Mouse (Mus musculus) forebrain, embryonic 13.5 days (tissue): ENCODE data around the gene Aipl1. TPM values are rescaled to one million over a fixed set of nuclear protein-coding genes. Genes with fewer than 3 reads are reported as not detected.

ENCODE experiments used
- ATAC-seq: fragments of 200-750 bp; cut with Nextera tagmentation; 2 replicates; pipeline ENCODE4 v1.8.0; 2017
- H3K27ac ChIP-seq: fragments of 300-500 bp; sonication (generic); 2 replicates; pipeline ENCODE4 v1.5.1; 2015; ENCODE audit warnings: inconsistent platforms, mild to moderate bottlenecking, moderate library complexity
- H3K27me3 ChIP-seq: fragments of 300-500 bp; sonication (generic); 2 replicates; pipeline ENCODE4 v1.6.1; 2015; ENCODE audit warnings: mild to moderate bottlenecking, inconsistent platforms
- H3K36me3 ChIP-seq: fragments of 300-500 bp; sonication (generic); 2 replicates; pipeline ENCODE4 v1.6.1; 2015; ENCODE audit warnings: mild to moderate bottlenecking, inconsistent platforms; ENCODE audit not compliant: poor library complexity, severe bottlenecking
- H3K4me1 ChIP-seq: fragments of 300-500 bp; sonication (generic); 2 replicates; pipeline ENCODE4 v1.6.1; 2015; ENCODE audit warnings: inconsistent platforms
- H3K4me2 ChIP-seq: fragments of 300-500 bp; sonication (generic); 2 replicates; pipeline ENCODE4 v1.6.1; 2015; ENCODE audit warnings: inconsistent platforms, mild to moderate bottlenecking, moderate library complexity
- H3K4me3 ChIP-seq: fragments of 300-500 bp; sonication (generic); 2 replicates; pipeline ENCODE4 v1.5.1; 2015; ENCODE audit warnings: mild to moderate bottlenecking, inconsistent platforms
- H3K9ac ChIP-seq: fragments of 300-500 bp; sonication (generic); 2 replicates; pipeline ENCODE4 v1.6.1; 2015; ENCODE audit warnings: mild to moderate bottlenecking, inconsistent platforms
- H3K9me3 ChIP-seq: fragments of 300-500 bp; sonication (generic); replicated peaks from 2 replicates; pipeline ENCODE4 v1.6.1; 2016; ENCODE audit warnings: inconsistent platforms
- WGBS: fragments of 180-500 bp; shearing (Covaris S2); methylation state at CpG from one replicate; pipeline ENCODE4 v1.1.7; 2015; 5-methylcytosine and 5-hydroxymethylcytosine counted together
- polyA plus RNA-seq: library from polyadenylated mRNA; unstranded; fragments of >200 nt; fragmentation: Nextera tagmentation; extraction: Ambion mirVana; gene quantifications from 2 replicates; pipeline ENCODE4 v1.2.1, GENCODE M21; 2015

Aipl1 gene
- polyA plus RNA-seq, 1 experiment from 2014 or later = 0.23 TPM

DNA sequence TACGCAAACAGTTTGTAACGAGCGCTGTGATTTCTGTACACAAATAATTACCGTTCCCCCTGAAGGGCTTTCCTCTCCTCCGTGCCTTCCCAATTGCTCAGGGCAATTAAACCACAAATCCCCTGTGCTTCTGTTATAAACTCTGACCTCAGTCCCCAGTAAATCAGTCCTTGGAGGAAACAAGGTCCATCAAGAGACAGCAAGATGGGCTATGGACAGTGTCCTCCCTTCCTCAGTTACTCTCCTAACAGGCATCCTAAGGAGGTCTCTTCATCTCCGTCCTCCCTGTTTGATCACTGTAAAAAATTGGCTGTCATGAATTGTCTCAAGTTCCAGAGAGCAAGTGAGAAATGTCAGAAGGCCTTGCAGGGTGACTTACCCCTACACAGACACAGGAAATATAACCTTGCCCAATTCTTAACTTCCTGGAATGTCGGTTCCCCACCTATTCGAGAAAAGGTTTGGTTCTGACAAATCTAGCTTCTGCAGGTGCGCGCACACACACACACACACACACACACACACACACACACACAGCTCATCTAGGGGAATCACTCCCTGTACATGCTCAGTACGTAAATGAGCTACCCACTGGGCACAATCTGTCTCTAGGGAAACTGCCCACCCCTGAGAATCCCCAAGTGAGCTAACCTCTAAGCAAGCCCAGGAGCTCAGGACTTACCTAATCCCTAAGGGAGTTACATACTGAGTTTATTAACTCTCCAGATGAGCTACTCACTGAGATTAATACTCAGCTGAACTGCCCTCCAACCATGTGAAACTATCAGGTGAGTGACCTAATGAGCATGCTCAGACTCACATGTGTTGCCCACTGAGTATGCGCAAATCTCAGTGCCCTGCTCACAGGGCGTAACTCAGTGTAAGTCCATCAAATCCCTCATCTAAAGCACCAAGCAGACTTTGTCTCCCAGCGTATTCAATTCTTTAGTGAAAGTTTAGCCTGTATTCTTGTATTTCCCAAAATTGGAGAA is 49.9 kb downstream of the Aipl1 start:
- no peaks in the 10 kb centered on the region for H3K27me3 ChIP-seq
- no peaks in the 10 kb centered on the region for H3K36me3 ChIP-seq
- no peak overlapping the region for H3K4me3 ChIP-seq
- no peak overlapping the region for H3K4me2 ChIP-seq
- H3K4me1 ChIP-seq = peaks cover 29% of the 10 kb centered on the region
- H3K9ac ChIP-seq = no peak overlapping the region
- WGBS = 57% methylated on average over 14 of the region's 14 CpGs
- ATAC-seq = no peak
- H3K27ac ChIP-seq = no peak overlapping the region
- no peaks in the 10 kb centered on the region for H3K9me3 ChIP-seq

DNA sequence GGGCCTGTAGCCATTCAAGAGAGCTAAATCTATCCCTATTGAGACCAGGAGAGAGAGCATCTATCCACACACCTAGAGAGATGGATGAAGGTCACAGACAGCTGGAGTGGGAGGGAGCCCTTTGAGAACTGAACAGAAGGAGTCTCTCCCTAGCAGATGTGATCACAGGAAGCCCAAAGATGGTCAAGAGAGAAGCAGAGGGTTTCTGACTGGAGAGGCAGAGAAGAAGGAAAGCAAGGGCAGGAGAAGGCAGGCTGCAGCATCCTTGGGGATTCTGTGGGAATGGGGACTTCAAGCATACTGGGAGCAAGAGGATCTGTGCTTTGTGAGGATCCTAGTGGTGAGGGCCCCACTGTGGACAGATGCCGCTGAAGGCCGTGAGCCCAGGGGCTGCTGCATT is 51.5 kb downstream of the Aipl1 start:
- H3K4me3 ChIP-seq = no peak overlapping the region
- H3K9ac ChIP-seq = no peak overlapping the region
- H3K27me3 ChIP-seq = no peaks in the 10 kb centered on the region
- WGBS = 81% methylated on average over 2 of the region's 2 CpGs
- no peaks in the 10 kb centered on the region for H3K36me3 ChIP-seq
- H3K27ac ChIP-seq = no peak overlapping the region
- ATAC-seq = no peak
- no peaks in the 10 kb centered on the region for H3K9me3 ChIP-seq
- H3K4me1 ChIP-seq = peaks cover 29% of the 10 kb centered on the region
- H3K4me2 ChIP-seq = no peak overlapping the region

DNA sequence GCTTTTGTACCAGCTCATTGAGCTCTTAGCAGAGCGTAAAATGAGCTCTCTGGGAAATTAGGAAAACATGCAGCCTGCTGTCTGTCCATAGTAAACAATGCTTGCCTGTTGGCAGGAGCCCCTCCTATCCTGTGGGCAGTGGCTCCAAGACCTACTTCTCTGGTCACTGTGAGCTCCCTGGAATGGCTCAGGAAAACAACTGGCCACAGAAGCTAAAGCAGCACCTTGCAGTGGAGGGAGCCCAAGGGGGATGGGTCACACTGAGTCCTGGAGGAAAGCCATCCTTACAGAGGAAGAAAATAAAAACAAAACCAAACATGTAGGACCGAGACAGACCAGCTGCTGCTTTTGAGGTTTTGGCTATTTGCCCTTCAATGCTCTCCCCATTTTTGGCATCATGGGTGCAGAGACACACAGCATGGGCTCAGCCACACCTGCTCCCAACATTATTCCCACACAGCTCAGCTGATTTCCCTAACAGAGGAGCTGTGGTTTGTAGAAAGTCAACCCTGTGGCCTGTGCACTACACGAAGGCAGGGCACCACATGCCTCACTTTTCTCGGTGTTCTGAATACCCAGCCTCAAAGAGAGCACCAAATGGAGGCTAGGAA is 52.1 kb downstream of the Aipl1 start:
- WGBS = 29% methylated on average over 4 of the region's 4 CpGs
- ATAC-seq = peak; percentile 50
- H3K9me3 ChIP-seq = no peaks in the 10 kb centered on the region

DNA sequence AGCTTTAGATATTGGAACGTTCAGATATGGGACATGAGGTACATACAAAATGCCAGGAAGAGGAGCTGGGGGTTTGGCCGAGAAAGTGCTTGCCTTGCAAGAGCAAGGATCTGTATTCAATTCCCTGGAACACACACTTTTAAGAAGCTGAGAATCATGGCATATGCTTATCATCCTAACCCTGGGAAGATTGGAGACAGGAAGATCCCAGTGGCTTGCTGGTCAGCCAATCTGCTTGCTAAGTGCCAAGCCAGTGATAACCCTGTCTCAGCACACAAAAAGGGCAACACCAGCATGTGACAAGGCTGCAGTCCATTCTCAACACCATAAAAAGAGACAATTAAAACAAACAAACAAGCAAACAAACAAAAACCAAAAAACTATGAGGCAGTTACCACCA is 53.2 kb downstream of the Aipl1 start:
- H3K4me2 ChIP-seq = no peak overlapping the region
- no peak overlapping the region for H3K4me3 ChIP-seq
- H3K9me3 ChIP-seq = no peaks in the 10 kb centered on the region
- H3K4me1 ChIP-seq = peaks cover 29% of the 10 kb centered on the region
- H3K36me3 ChIP-seq = no peaks in the 10 kb centered on the region
- no peak for ATAC-seq
- 89% methylated on average over 2 of the region's 2 CpGs for WGBS
- H3K9ac ChIP-seq = no peak overlapping the region
- H3K27ac ChIP-seq = no peak overlapping the region
- H3K27me3 ChIP-seq = no peaks in the 10 kb centered on the region

More for the DNA sequence above, 52.1 kb downstream of the Aipl1 start:
- no peak overlapping the region; the same call in 1 of the 2 replicates for H3K4me2 ChIP-seq
- H3K4me1 ChIP-seq = peaks cover 29% of the 10 kb centered on the region
- H3K36me3 ChIP-seq = no peaks in the 10 kb centered on the region
- H3K9ac ChIP-seq = no peak overlapping the region
- 0 out of 2 replicates have a peak overlapping the region, but pooled peaks have one; percentile 21 for H3K27ac ChIP-seq
- H3K4me3 ChIP-seq = no peak overlapping the region
- H3K27me3 ChIP-seq = no peaks in the 10 kb centered on the region

Other genes with a start within 250 kb of the Aipl1 start
- gene Pimreg, start 4.5 kb upstream of the Aipl1 start, polyA plus RNA-seq = 155 and 171 TPM in 2 replicates
- gene Pitpnm3, start 98.3 kb upstream of the Aipl1 start, polyA plus RNA-seq = 0.63 and 0.65 TPM in 2 replicates
- gene Gm43951, start 169.3 kb upstream of the Aipl1 start, polyA plus RNA-seq = 0.94 and 1.2 TPM in 2 replicates
- 26.2 and 29.9 TPM in 2 replicates for gene 4933427D14Rik, start 169.9 kb upstream of the Aipl1 start, polyA plus RNA-seq
- 152 and 157 TPM in 2 replicates for gene Txndc17, start 170.0 kb upstream of the Aipl1 start, polyA plus RNA-seq
- 69.7 and 70.0 TPM in 2 replicates for gene Med31, start 178.1 kb upstream of the Aipl1 start, polyA plus RNA-seq
- 0.12 and 0.26 TPM in 2 replicates for gene Slc13a5, start 229.7 kb upstream of the Aipl1 start, polyA plus RNA-seq